Mouse (Mus musculus) small intestine, adult 2 months (tissue): ENCODE data around the gene Cox15.

Experiments used
- CTCF ChIP-seq: fragments of 200-500 bp; IDR thresholded peaks from 2 replicates; pipeline ENCODE4 v1.5.1; 2012; ENCODE audit warnings: low read depth, mild to moderate bottlenecking, control low read depth, inconsistent platforms, low read length, moderate library complexity, mixed read lengths; ENCODE audit not compliant: insufficient replicate concordance, insufficient read length; ENCODE audit errors: extremely low read depth
- POLR2A ChIP-seq: fragments of 200-500 bp; IDR thresholded peaks from 2 replicates; pipeline ENCODE4 v1.6.1; 2012; ENCODE audit warnings: low read depth, mild to moderate bottlenecking, control low read depth, inconsistent platforms, low read length, moderate library complexity

DNA sequence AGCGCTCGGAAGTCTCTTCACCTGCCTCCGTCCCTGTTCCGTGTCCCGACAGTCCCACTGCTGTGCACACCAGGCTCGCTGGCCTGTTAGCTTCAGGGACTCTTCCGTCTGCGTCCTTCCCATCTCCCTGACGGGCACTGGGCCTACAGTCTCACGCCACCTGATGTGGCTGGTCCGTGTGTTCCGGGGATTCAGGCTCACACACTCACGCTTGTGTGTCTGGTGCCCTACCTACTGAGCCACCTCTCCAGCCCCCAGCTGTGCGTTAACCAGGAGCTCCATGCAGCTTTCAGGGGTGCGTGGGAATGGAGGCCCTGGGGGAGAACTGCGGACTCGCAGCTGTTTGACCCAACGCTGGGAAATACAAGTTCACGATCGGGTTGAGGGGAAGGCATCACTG is 28.6 kb downstream of the Cox15 start:
- TF ChIP-seq POLR2A (no peak), CTCF (no peak)
